Mouse (Mus musculus) midbrain, embryonic 16.5 days (tissue): ENCODE measurements around the gene Dnase1l3. TPM values are rescaled to one million over a fixed set of nuclear protein-coding genes. Genes with fewer than 3 reads are reported as not detected.

Experiments
- ATAC-seq: fragments of 200-750 bp; cut with Nextera tagmentation; 2 replicates; pipeline ENCODE4 v1.8.0; 2017; ENCODE audit warnings: moderate TSS enrichment
- H3K27ac ChIP-seq: fragments of 300-500 bp; sonication (generic); 2 replicates; pipeline ENCODE4 v1.5.1; 2014; ENCODE audit warnings: mild to moderate bottlenecking, low read length, mixed read lengths
- H3K27me3 ChIP-seq: fragments of 300-500 bp; sonication (generic); 2 replicates; pipeline ENCODE4 v1.6.1; 2014; ENCODE audit warnings: low read depth, low read length, mixed read lengths; ENCODE audit not compliant: control insufficient read depth, insufficient read depth
- H3K36me3 ChIP-seq: fragments of 300-500 bp; sonication (generic); 2 replicates; pipeline ENCODE4 v1.6.1; 2014; ENCODE audit warnings: mild to moderate bottlenecking, low read length, moderate library complexity, mixed read lengths; ENCODE audit not compliant: control insufficient read depth, insufficient read depth
- H3K4me1 ChIP-seq: fragments of 300-500 bp; sonication (generic); 2 replicates; pipeline ENCODE4 v1.6.1; 2014; ENCODE audit warnings: mild to moderate bottlenecking, low read length, mixed read lengths; ENCODE audit not compliant: control insufficient read depth, insufficient read depth
- H3K4me2 ChIP-seq: fragments of 300-500 bp; sonication (generic); 2 replicates; pipeline ENCODE4 v1.6.1; 2014; ENCODE audit warnings: mild to moderate bottlenecking, low read length, mixed read lengths
- H3K4me3 ChIP-seq: fragments of 300-500 bp; sonication (generic); 2 replicates; pipeline ENCODE4 v1.5.1; 2014; ENCODE audit warnings: low read depth, mild to moderate bottlenecking, low read length, moderate library complexity, mixed read lengths
- H3K9ac ChIP-seq: fragments of 300-500 bp; sonication (generic); 2 replicates; pipeline ENCODE4 v1.6.1; 2014; ENCODE audit warnings: low read depth, low read length, mixed read lengths
- H3K9me3 ChIP-seq: fragments of 300-500 bp; sonication (generic); replicated peaks from 2 replicates; pipeline ENCODE4 v1.6.1; 2014; ENCODE audit warnings: mild to moderate bottlenecking, low read length, mixed read lengths; ENCODE audit not compliant: control insufficient read depth, poor library complexity, severe bottlenecking
- WGBS: fragments of 180-500 bp; shearing (Covaris S2); extraction: QIAGEN DNeasy Blood & Tissue Kit; methylation state at CpG from one replicate; pipeline ENCODE4 v1.1.7; 2014; 5-methylcytosine and 5-hydroxymethylcytosine counted together
- polyA plus RNA-seq: library from polyadenylated mRNA; unstranded; fragments of >200 nt; fragmentation: Nextera tagmentation; extraction: Ambion mirVana; gene quantifications from 2 replicates; pipeline ENCODE4 v1.2.1, GENCODE M21; 2015

Dnase1l3 gene
- polyA plus RNA-seq, 1 experiment from 2014 or later = 0.04 TPM

- Histone ChIP-seq H3K36me3 (peaks cover 15% of the 10 kb centered on the region), H3K4me2 (no peak overlapping the region), H3K9me3 (no peaks in the 10 kb centered on the region), H3K27me3 (no peaks in the 10 kb centered on the region), H3K27ac (peak overlapping the region; percentile 28; the same call in 1 of the 2 replicates), H3K4me1 (no peaks in the 10 kb centered on the region), H3K9ac (no peak overlapping the region), H3K4me3 (no peak overlapping the region)
- 40% methylated on average over 6 of the region's 6 CpGs for WGBS
- ATAC-seq = no peak
Observed at GRCm38 (mm10) chr14:7954071-7954471, 40.3 kb downstream of the Dnase1l3 start.

DNA sequence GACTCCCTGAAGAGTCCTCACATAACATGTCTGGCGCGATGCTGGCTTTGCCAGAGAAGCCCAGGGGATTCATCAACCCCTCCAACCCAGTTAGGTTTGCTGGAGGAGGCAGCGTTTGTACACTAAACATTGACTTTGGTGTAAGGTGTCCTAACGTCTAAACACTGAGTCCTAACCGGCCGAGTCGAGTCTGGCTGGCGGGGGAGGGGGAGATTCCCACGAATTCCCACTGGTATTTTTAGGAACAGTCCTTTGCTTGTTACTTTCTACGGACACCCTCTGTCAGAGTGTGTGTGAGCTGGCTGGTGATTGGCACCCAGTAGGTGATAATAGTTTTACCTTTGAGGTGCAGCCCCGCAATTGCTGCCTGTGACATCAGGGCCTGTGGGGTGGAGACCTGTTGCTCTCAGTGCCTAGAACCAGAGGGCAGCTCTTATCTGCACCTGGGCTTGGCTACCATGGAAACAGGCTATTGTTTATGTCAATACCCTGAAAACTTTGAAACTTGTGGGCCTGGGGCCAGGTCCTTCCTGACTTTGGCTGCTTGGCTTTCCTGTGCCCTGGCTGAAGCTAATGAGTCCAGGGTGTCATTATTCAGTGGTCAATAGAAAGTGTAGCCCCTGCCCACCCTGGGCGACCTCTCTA is 41.6 kb downstream of the Dnase1l3 start:
- 42% methylated on average over 12 of the region's 12 CpGs for WGBS
- Histone ChIP-seq H3K4me1 (no peaks in the 10 kb centered on the region), H3K9me3 (no peaks in the 10 kb centered on the region), H3K27me3 (no peaks in the 10 kb centered on the region), H3K27ac (0 out of 2 replicates have a peak overlapping the region, but pooled peaks have one; percentile 28), H3K4me3 (no peak overlapping the region), H3K36me3 (peaks cover 17% of the 10 kb centered on the region), H3K4me2 (no peak overlapping the region), H3K9ac (no peak overlapping the region)
- no peak for ATAC-seq

DNA sequence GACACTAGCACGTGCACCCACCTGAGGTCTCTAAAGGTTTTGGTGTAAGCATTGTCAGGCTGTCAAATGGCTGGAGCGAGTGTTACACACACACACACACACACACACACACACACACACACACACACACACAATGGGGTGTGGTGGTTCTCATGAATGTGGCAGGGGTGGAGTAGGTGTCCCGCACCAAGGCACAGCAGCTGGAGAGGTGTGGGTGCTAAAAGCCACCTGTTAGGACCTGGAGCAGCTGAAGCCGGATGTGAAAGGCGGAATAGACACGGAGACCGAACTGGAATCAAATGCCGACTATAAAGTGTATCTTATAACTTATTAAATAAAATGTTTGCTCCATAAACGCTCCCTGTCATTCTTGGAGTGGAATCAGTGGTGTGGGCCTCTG is 43.1 kb downstream of the Dnase1l3 start:
- Histone ChIP-seq H3K27ac (no peak overlapping the region), H3K4me3 (no peak overlapping the region), H3K27me3 (no peaks in the 10 kb centered on the region), H3K4me2 (no peak overlapping the region), H3K36me3 (peaks cover 17% of the 10 kb centered on the region), H3K9me3 (no peaks in the 10 kb centered on the region), H3K4me1 (no peaks in the 10 kb centered on the region), H3K9ac (no peak overlapping the region)
- 95% methylated on average over 9 of the region's 9 CpGs for WGBS
- ATAC-seq = no peak

- no peak overlapping the region for H3K4me3 ChIP-seq
- no peak overlapping the region for H3K27ac ChIP-seq
- no peak overlapping the region for H3K4me2 ChIP-seq
- no peaks in the 10 kb centered on the region for H3K27me3 ChIP-seq
- H3K9ac ChIP-seq = no peak overlapping the region
- H3K4me1 ChIP-seq = no peaks in the 10 kb centered on the region
- H3K9me3 ChIP-seq = no peaks in the 10 kb centered on the region
- ATAC-seq = no peak
- WGBS = 84% methylated on average over 5 of the region's 5 CpGs
- peaks cover 30% of the 10 kb centered on the region for H3K36me3 ChIP-seq
Observed at GRCm38 (mm10) chr14:7945261-7945660, 49.1 kb downstream of the Dnase1l3 start.

DNA sequence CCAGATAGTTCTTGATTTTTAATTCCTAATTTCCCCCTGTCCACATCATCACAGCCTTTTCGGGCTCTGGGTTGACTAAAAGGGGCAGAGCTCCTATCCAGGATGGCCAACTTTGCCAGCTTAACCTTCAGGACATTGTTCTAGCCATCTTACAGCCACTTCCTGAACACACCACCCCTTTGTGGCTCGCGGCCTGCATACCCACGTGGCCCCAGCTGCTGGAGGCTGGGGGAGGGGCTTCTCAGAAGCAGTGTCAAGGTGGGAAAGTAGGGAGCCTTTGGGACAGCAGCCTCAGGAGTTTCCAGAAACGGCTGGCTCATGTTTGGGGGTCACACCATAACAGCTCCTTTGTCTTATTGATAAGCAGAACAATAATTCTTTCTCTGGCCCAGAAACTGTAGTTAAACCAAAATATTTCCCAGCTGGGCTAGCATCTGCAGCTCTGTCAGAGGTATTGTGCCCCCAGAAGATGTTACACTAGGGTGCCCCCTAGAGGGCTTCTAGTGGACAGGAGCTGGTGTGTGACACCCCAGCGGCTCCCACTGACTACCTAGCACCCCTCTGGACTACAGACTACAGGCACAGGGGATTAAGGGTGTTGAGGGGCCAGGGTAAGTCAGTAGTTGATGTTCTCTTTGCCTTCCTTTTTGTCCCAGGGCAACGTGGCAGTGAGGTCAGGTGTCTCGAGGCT is 49.9 kb downstream of the Dnase1l3 start:
- Histone ChIP-seq H3K27me3 (no peaks in the 10 kb centered on the region), H3K4me1 (no peaks in the 10 kb centered on the region), H3K9me3 (no peaks in the 10 kb centered on the region), H3K9ac (no peak overlapping the region), H3K4me2 (no peak overlapping the region), H3K36me3 (peaks cover 26% of the 10 kb centered on the region), H3K4me3 (no peak overlapping the region), H3K27ac (no peak overlapping the region)
- no peak for ATAC-seq
- WGBS = 59% methylated on average over 8 of the region's 8 CpGs

DNA sequence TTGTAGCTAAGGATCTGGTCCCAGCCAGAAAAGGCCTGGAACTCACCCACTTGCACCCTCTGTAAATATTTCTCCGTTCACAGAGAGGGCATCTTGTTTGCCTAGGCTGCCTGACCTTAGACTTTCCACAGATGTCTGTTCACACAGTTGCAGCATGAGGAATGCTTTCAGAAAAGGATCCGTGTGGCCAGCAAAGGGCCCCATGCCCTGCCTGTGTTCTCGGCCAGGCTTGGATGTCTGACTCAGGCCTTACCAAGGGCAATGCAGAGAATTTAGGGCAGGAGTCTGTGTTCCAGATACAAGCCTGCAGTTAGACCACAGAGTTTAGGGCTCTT is 50.6 kb downstream of the Dnase1l3 start:
- peaks cover 29% of the 10 kb centered on the region for H3K36me3 ChIP-seq
- no peak overlapping the region for H3K4me2 ChIP-seq
- H3K9ac ChIP-seq = no peak overlapping the region
- WGBS = 86% methylated on average over 3 of the region's 3 CpGs
- no peaks in the 10 kb centered on the region for H3K9me3 ChIP-seq
- H3K4me1 ChIP-seq = no peaks in the 10 kb centered on the region
- H3K27ac ChIP-seq = 0 out of 2 replicates have a peak overlapping the region, but pooled peaks have one; percentile 28
- no peak for ATAC-seq
- H3K4me3 ChIP-seq = no peak overlapping the region
- H3K27me3 ChIP-seq = no peaks in the 10 kb centered on the region

DNA sequence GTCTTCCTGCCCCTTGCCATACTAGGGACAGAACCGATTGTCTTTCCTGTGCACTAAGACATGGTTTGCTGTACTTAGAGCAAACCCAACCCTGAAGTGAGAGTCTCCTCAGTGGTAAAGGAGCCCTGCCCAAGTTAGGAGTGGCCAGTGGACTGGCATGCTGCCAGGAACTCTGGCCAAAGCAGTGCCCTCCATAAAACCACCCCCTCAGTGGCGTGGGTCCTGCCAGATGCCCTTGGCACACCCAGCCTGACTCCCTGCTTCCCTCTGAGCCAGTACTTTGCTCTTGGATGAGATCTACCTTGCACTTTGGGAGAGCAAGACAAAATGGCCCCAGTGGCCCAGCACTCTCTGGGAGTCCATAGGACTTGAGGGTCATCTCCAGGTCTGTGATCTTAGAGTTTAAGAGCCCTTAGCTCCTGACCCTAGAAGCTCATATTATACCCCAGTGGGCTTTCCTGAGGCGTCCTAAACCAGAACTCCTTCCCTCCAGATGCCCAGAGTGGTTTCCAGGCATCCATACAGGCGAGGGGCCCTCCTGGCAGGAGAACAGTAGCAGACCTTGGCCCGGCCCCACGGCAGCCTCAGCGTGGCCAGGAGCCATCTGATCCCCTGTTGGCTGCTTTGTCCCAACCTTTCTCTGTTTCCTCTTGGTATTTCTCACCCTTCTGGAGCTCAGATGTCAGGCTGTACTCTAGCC is 51.1 kb downstream of the Dnase1l3 start:
- Histone ChIP-seq H3K36me3 (peaks cover 27% of the 10 kb centered on the region), H3K4me1 (no peaks in the 10 kb centered on the region), H3K4me3 (no peak overlapping the region), H3K9ac (no peak overlapping the region), H3K27me3 (no peaks in the 10 kb centered on the region), H3K4me2 (no peak overlapping the region), H3K9me3 (no peaks in the 10 kb centered on the region), H3K27ac (no peak overlapping the region)
- ATAC-seq = peak; percentile 64; the same call in 1 of the 2 replicates
- 76% methylated on average over 7 of the region's 7 CpGs for WGBS

DNA sequence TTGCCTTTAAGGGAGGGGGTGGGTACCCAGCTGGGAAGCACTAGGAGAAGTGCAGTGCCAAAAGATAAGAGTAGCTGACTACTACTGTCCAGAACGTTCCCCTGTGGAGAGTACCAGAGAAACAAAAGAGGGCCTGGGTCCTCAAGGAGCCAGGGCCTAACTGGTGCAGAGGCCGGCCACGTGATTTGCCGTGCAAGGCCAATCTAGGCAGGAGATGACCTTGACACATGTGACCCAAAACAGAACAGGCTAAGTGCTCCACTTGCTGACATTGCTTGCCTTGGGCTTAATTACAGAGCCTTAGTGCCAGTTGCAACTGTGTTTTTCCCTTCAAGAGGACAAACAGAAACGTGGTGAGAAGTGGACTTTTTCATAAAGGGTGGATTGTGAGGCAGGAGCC is 53.0 kb downstream of the Dnase1l3 start:
- H3K36me3 ChIP-seq = peaks cover 26% of the 10 kb centered on the region

More for the DNA sequence above, 53.0 kb downstream of the Dnase1l3 start:
- Histone ChIP-seq H3K4me2 (no peak overlapping the region), H3K4me1 (no peaks in the 10 kb centered on the region), H3K4me3 (no peak overlapping the region), H3K9ac (no peak overlapping the region), H3K27me3 (no peaks in the 10 kb centered on the region), H3K27ac (no peak overlapping the region), H3K9me3 (no peaks in the 10 kb centered on the region)
- no peak for ATAC-seq
- 81% methylated on average over 5 of the region's 5 CpGs for WGBS
